Mouse (Mus musculus) spleen, postnatal 36 days (tissue): ENCODE measurements around the gene Trappc6b.

Source experiments
- DNase-seq, 2 experiments: peaks; one replicate each; pipeline ENCODE4 v3.0.0; 2022; ENCODE audit warnings: low spot score in 2 of 2, mixed read lengths in 1 of 2

Trappc6b gene

GRCm38 (mm10) chr12:59055196-59055850, 5.9 kb downstream of the Trappc6b start:
- no peak for DNase-seq

- no peak for DNase-seq
These were observed 7.3 kb downstream of the Trappc6b start for GRCm38 (mm10) chr12:59053976-59054375.

DNA sequence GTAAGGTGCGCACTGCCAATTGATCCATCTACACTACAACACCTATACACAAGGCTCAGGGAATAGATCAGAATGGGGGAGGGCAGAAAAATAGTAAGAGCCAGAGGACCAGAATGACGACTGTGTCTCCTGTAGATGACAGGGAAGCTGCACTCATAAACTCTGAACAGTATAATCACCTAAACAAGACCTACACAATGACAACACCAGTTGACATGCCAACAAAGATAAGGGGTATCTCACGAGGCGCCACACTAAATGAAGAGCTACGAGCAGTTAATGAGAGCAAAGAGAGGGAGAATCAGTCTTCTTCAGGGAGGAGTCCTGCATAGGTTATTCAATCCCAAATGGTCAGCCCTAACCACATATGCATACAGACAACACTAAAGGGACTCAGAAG, 8.1 kb downstream of the Trappc6b start:
- no peak for DNase-seq

DNA sequence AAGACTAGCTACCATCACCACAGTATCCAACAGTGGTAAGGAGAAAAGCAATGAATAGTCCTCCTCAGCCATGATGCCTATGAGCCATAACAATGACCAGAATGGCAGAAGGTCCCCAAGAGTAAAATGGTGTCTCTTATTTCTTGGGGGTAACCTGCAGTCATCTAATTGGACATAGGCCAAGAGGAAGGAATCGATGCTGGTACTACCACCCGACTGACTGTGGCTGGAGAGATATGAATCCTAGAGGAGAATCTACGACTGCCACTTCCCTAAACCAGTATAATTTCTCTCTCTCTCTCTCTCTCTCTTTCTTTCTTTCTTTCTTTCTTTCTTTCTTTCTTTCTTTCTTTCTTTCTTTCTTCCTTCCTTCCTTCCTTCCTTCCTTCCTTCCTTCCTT, 8.8 kb downstream of the Trappc6b start:
- DNase-seq, result no peak

DNA sequence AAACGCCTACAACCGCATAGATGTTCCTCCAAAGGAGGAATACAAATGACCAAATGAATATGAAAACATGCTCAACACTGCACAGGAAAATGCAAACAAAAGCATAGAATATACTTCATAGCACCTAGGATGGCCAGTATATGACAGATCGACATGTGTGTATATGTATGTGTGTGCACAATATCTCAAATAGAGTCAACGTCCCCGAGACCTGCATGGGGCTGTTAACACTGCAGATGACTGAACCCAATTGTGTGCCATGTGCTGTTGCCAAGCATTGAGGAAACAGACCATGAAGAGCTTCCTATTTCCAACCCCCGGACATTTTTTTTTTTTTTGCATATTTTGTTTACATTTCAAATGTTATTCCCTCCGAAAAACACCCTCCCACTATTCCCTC, 20.4 kb downstream of the Trappc6b start:
- peak; percentile 29 to 30 for DNase-seq

DNA sequence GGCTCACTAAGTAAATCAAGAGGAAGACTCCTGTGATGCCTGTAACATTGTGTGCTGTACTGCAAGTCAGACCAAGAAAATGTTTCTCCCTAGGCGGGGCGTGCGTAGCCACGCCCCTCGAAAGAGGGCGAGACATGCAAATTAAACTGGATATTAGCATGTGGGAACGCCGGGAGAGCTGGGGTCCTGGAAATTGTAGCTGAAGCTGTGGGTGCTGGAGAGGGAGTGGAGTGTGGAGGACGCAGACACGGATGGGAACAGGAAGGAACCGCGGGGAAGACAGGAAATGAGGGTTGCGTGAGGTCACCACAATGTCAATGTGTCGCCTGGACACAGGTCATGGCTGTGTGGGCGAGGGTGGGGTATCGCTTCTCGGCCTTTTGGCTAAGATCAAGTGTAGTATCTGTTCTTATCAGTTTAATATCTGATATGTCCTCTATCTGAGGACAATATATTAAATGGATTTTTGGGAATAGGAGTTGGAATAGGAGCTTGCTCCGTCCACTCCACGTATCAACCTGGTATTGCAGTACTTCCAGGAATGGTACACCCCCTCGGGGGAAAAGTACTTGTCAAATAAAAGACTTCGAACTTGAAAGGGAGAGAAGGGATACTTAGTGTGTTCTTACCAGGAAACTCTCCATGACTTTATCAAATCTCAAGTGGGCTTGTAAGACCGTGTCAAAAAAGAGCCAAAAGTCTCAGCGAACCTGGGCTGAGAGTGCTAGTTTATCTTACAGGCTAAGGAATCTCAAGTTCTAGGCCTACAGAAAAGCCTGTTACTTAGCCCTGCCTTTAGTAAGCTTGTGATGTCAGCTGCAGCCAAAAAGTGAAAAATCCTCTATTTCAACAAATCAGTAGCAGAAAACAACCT, 21.1 kb downstream of the Trappc6b start:
- peak; percentile 35 to 36 for DNase-seq

DNA sequence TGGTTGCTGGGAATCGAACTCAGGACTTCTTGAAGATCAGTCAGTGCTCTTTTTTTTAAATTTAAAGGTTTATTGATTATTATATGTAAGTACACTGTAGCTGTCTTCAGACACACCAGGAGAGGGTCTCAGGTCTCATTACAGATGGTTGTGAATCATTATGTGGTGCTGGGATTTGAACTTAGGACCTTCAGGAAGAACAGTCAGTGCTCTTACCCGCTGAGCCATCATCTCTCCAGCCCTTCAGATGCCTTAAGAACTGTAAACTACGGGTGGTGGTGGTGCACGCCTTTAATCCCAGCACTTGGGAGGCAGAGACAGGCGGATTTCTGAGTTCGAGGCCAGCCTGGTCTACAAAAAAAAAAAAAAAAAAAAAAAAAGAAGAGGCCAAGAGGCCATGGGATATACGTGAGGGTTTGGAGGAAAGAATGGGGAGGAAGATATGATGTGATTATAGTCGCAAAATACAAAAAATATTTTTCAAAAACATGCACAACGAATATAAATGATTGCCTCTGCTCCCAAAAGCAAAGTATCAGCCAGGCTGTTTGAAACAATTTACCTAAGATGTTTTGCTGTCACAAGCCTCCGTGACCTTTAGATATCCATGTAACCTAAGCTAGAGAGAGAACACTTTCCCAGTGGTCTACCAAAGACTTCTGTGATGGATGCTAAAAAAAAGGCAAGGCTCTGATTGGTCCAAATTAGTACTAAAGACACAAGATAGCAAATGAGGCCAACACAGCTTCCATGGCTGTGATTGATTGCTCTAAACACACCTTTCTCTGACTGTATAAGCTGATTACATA, 21.9 kb downstream of the Trappc6b start:
- DNase-seq, result no peak

DNA sequence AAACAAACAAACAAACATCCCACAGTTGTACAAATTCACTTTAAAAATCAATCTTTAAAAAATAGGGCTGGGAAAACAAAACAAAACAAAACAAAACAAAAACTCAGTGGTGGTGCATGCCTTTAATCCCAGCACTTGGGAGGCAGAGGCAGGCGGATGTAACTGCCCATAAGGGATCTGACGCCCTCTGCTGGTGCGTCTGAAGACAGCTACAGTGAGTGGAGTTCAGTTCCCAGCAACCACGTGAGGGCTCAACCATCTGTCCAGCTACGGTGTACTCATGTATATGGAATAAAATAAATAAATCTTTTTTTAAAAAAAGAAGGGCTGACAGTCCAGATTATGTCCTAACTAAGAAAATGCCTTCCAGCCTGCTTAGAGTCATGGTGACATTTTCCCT, 29.2 kb downstream of the Trappc6b start:
- no peak for DNase-seq

DNA sequence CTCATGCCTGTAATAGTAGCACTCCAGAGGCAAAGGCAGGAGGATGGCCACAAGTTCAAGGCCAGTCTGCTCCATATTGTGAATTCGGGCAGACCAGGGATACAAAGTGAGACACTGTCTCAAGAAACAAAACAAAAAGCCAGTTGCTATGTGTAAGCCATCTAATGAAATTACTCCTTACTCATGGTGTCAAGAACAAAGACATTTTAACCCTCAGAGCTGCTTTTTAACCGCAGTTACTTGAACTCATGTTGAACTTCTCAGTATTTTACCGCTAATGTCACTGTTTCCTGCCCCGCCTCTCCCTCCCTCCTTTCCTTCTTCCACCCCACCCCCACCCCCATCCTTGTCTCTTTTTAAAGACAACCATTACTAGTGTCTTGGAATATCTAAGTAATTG, 40.0 kb downstream of the Trappc6b start:
- DNase-seq, result no peak

GRCm38 (mm10) chr12:59019891-59020290, 41.4 kb downstream of the Trappc6b start:
- no peak for DNase-seq

DNA sequence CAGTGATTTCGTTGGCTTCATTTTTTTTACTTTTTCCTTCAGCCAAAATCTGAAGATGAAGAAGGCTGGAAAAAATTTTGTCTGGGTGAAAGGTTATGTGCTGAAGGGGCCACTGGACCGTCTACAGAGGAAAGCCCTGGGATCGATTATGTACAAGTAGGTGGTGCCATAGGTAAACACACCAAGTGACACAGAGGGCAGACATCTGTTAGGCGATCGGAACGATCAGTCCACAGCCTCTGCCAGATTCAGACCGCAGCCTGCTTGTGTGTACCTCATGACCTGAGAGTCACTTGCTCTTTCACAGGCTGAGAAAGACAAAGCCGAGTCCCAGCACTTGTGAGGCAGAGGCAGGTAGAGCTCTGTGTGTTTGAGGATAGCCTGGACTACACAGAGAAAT, 43.3 kb downstream of the Trappc6b start:
- DNase-seq, result no peak

- DNase-seq, result peak; percentile 92 to 94
These were observed 48.0 kb downstream of the Trappc6b start, which contains the start of gene Gemin2 for GRCm38 (mm10) chr12:59013234-59013633. Gene Gemin2, plus strand, starts transcription at chr12:59013393.

- DNase-seq, result no peak
These were observed 48.6 kb downstream of the Trappc6b start for GRCm38 (mm10) chr12:59012710-59013091.

GRCm38 (mm10) chr12:59011844-59012709, 49.2 kb downstream of the Trappc6b start, which contains the start of gene Sec23a:
Gene Sec23a, minus strand, starts transcription at chr12:59012017.
- DNase-seq, result peak; percentile 99

- no peak for DNase-seq
These were observed 49.9 kb downstream of the Trappc6b start for GRCm38 (mm10) chr12:59011275-59011843.

- peak in 1 of 2 experiments; percentile 8 for DNase-seq
These were observed 50.8 kb downstream of the Trappc6b start for GRCm38 (mm10) chr12:59010482-59010881.
